Mouse (Mus musculus) C2C12 (cell line): ENCODE results near the gene Tctex1d2.

Source experiments
- CEBPB ChIP-seq: IDR thresholded peaks from one replicate; pipeline ENCODE4 v1.6.1; 2011; ENCODE audit warnings: low read depth, mild to moderate bottlenecking, control low read depth, moderate library complexity
- CTCF ChIP-seq: IDR thresholded peaks from one replicate; pipeline ENCODE4 v1.5.1; 2011; ENCODE audit not compliant: control insufficient read depth, insufficient read depth, insufficient read length
- FOSL1 ChIP-seq: IDR thresholded peaks from one replicate; pipeline ENCODE4 v1.8.0; 2011; ENCODE audit warnings: mild to moderate bottlenecking, low read length; ENCODE audit not compliant: poor library complexity, insufficient read depth, severe bottlenecking
- MAX ChIP-seq: IDR thresholded peaks from one replicate; pipeline ENCODE4 v1.6.1; 2011; ENCODE audit warnings: mild to moderate bottlenecking, control low read depth
- MYOD1 ChIP-seq: IDR thresholded peaks from one replicate; pipeline ENCODE4 v1.6.1; 2011; ENCODE audit warnings: low read depth; ENCODE audit not compliant: control insufficient read depth, insufficient read length
- MYOG ChIP-seq: IDR thresholded peaks from one replicate; pipeline ENCODE4 v1.6.1; 2011; ENCODE audit not compliant: control insufficient read depth, insufficient read length; ENCODE audit errors: extremely low read depth
- USF1 ChIP-seq: IDR thresholded peaks from one replicate; pipeline ENCODE4 v1.6.1; 2011; ENCODE audit warnings: low read depth, mild to moderate bottlenecking, control low read depth, moderate library complexity

GRCm38 (mm10) chr16:32417457-32417856 lies 2.0 kb upstream of the Tctex1d2 start:
- TF ChIP-seq MAX (no peak), CTCF (no peak), MYOG (no peak), FOSL1 (no peak), CEBPB (no peak), USF1 (no peak), MYOD1 (no peak)
